Mouse (Mus musculus) C2C12 (cell line): Measurements from ENCODE around the gene Tmem39b. TPM values are rescaled to one million over a fixed set of nuclear protein-coding genes. Genes with fewer than 3 reads are reported as not detected.

Source experiments
- H3K27me3 ChIP-seq: one replicate; pipeline ENCODE4 v1.6.1; 2011; ENCODE audit not compliant: control insufficient read depth, insufficient read depth, insufficient read length
- H3K36me3 ChIP-seq: one replicate; pipeline ENCODE4 v1.6.1; 2011; ENCODE audit not compliant: control insufficient read depth, insufficient read depth
- H3K4me3 ChIP-seq: one replicate; pipeline ENCODE4 v1.5.1; 2011; ENCODE audit warnings: mild to moderate bottlenecking, control low read depth; ENCODE audit not compliant: poor library complexity, insufficient read depth, severe bottlenecking
- H3K79me2 ChIP-seq: one replicate; pipeline ENCODE4 v1.6.1; 2011; ENCODE audit not compliant: control insufficient read depth, insufficient read depth
- H3K79me3 ChIP-seq: one replicate; pipeline ENCODE4 v1.6.1; 2011; ENCODE audit warnings: low read depth, control low read depth
- H3ac ChIP-seq: one replicate; pipeline ENCODE3; 2011; ENCODE audit warnings: low read depth; ENCODE audit not compliant: control insufficient read depth, insufficient read length
- CEBPB ChIP-seq: IDR thresholded peaks from one replicate; pipeline ENCODE4 v1.6.1; 2011; ENCODE audit warnings: low read depth, mild to moderate bottlenecking, control low read depth, moderate library complexity
- CTCF ChIP-seq: IDR thresholded peaks from one replicate; pipeline ENCODE4 v1.5.1; 2011; ENCODE audit not compliant: control insufficient read depth, insufficient read depth, insufficient read length
- FOSL1 ChIP-seq: IDR thresholded peaks from one replicate; pipeline ENCODE4 v1.8.0; 2011; ENCODE audit warnings: mild to moderate bottlenecking, low read length; ENCODE audit not compliant: poor library complexity, insufficient read depth, severe bottlenecking
- MAX ChIP-seq: IDR thresholded peaks from one replicate; pipeline ENCODE4 v1.6.1; 2011; ENCODE audit warnings: mild to moderate bottlenecking, control low read depth
- MYOD1 ChIP-seq: IDR thresholded peaks from one replicate; pipeline ENCODE4 v1.6.1; 2011; ENCODE audit warnings: low read depth; ENCODE audit not compliant: control insufficient read depth, insufficient read length
- MYOG ChIP-seq: IDR thresholded peaks from one replicate; pipeline ENCODE4 v1.6.1; 2011; ENCODE audit not compliant: control insufficient read depth, insufficient read length; ENCODE audit errors: extremely low read depth
- USF1 ChIP-seq: IDR thresholded peaks from one replicate; pipeline ENCODE4 v1.6.1; 2011; ENCODE audit warnings: low read depth, mild to moderate bottlenecking, control low read depth, moderate library complexity
- long read RNA-seq, 2 experiments: library from polyadenylated mRNA; unstranded; transcript quantifications; one replicate each; pipeline ENCODE4 v2.0.0; 2019 to 2020
- polyA plus RNA-seq: library from polyadenylated mRNA; unstranded; fragments of >200 nt; fragmentation: generic; extraction: Trizol; gene quantifications from one replicate; pipeline ENCODE4 v1.2.1, GENCODE M21; 2012; ENCODE audit warnings: missing spikeins

The Tmem39b gene
- 17.0 TPM for polyA plus RNA-seq
- long read RNA-seq, experiment 1, partial matches to known transcripts, result 0 of 4 reads
- long read RNA-seq, experiment 1, other reads (novel, unspliced or antisense), result 1 of 4 reads
- long read RNA-seq, experiment 2, transcript Tmem39b-201 (9 exons, 1,810 nt), result major isoform, 30 of 42 reads
- long read RNA-seq, experiment 2, transcript Tmem39b-202 (10 exons, 1,851 nt), result minor isoform, 7 of 42 reads
- long read RNA-seq, experiment 2, partial matches to known transcripts, result 2 of 42 reads
- long read RNA-seq, experiment 2, other reads (novel, unspliced or antisense), result 3 of 42 reads

DNA sequence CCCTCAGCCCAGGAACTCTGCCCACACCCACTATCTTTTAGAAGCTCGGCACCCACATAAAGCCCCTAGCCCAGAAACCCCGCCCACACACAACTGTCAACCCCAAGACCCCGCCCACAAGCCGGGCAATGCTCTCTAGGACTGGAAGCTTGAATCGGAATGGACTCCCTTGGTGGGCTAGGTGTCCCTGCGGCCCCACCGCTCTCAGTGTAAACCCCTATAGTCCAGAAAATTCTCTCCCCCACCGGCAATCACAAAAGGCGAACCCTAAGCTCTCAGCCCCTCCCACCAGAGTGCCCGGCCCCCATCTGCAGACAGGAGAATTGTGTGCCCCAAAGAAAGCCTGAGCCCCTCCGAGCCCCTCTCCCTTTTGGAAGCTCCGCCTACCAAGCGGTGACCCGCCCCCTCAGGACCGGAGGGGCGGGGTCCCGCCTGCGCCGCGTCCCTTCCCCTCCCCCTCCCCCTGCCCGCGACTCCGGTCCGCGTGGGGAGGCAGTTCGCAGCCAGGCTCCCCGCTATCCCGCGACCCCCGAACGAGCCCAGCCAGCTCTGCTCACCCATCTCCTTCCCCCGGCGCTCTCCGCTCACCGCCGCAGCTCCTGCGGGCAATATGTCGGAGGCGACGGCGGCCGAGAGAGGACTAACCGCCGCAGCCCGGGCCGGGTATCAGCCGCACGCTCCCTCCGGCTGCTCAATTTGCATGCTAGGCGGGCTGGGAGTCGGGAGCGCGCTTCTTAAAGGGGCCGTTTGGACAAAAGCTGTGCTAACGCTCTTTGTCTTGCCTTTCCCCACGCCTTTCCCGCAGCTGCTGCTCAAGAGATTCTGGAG, at the start of gene Tmem39b:
Gene Tmem39b, minus strand, starts transcription at position 681 of the 828 bp plus-strand sequence.
- H3ac ChIP-seq, result peak within 1 kb of the TSS; percentile 94
- H3K79me2 ChIP-seq, result peaks cover 17% of the 10 kb centered on the region
- peak within 1 kb of the TSS; percentile 57 for H3K4me3 ChIP-seq
- H3K27me3 ChIP-seq, result no peaks in the 10 kb centered on the region
- H3K79me3 ChIP-seq, result peaks cover 3% of the 10 kb centered on the region
- TF ChIP-seq MAX (no peak), CEBPB (no peak), MYOG (no peak), USF1 (no peak), FOSL1 (no peak), MYOD1 (no peak), CTCF (no peak)
- peaks cover 10% of the 10 kb centered on the region for H3K36me3 ChIP-seq

DNA sequence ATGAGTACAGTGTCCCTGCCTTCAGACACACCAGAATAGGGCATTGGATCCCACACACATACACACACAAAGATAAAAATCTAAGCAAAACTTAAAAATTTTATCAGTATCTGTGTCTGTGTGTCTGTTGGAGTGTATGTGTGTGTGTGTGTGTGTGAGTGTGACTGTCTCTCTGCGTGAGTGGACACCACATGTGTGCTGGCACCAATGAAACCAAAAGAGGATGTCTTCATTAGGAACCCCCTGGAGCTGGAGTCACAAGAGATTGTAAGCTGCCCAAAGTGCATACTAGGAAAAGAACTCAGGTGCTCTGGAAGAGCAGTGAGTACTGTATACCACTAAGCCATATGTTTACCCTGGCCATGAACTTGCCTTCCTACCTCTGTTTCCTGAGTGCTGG, 49.5 kb upstream of the Tmem39b start:
- H3K79me2 ChIP-seq, result peaks cover 10% of the 10 kb centered on the region
- H3K4me3 ChIP-seq, result no peak overlapping the region
- H3K36me3 ChIP-seq, result no peaks in the 10 kb centered on the region
- no peak overlapping the region for H3ac ChIP-seq
- TF ChIP-seq FOSL1 (no peak), MYOG (no peak), MAX (no peak), MYOD1 (no peak), USF1 (no peak), CEBPB (no peak), CTCF (no peak)
- peaks cover 8% of the 10 kb centered on the region for H3K79me3 ChIP-seq
- no peaks in the 10 kb centered on the region for H3K27me3 ChIP-seq

DNA sequence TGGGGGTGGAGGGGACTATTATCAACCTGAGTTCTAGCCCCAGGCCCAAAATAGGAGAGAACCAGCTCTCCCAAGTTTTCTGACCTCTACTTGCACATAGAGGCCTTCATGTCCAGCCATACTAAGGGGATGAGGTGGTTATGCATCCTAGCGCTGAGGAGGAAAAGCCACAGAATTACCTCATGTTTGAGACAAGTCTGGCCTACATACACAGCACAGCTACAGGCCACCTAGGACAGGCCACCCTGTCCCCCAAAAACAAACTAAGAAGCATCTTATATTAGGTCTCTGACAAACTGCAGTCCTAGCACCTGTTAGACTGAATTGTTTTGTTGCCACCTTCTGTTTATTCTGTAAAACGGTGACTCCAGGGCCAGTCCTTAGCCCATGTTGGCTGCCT, 46.9 kb upstream of the Tmem39b start:
- TF ChIP-seq CEBPB, result no peak
- no peak for TF ChIP-seq MYOD1
- TF ChIP-seq MAX, result no peak
- no peak for TF ChIP-seq USF1
- no peak for TF ChIP-seq FOSL1
- no peak for TF ChIP-seq CTCF
- no peak for TF ChIP-seq MYOG
- Histone ChIP-seq H3K79me3 (peaks cover 32% of the 10 kb centered on the region), H3K27me3 (no peaks in the 10 kb centered on the region), H3K79me2 (peaks cover 36% of the 10 kb centered on the region), H3ac (no peak overlapping the region), H3K36me3 (peaks cover 19% of the 10 kb centered on the region), H3K4me3 (no peak overlapping the region)

DNA sequence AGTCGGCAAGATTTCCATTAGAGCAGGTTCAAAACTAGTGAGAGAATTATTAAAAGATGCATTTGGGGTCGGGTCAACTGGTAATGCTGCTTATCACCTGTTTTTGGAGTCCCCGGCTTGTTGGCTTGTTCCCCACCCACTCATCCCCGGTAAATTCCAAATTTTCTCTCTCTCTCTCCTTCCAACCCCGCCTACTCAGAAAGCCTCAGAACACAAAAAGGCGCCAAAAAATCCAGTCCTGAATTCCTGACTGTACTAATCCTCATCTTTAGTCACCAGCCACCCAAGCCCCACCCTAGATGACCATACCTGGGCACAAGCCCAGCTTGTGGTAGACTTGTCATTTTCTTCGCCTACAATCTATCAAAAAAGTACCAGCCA, 46.4 kb upstream of the Tmem39b start:
- Histone ChIP-seq H3K27me3 (no peaks in the 10 kb centered on the region), H3K4me3 (peak overlapping the region; percentile 36), H3K79me2 (peaks cover 41% of the 10 kb centered on the region), H3K79me3 (peaks cover 37% of the 10 kb centered on the region), H3ac (peak overlapping the region; percentile 86), H3K36me3 (peaks cover 23% of the 10 kb centered on the region)
- no peak for TF ChIP-seq MAX
- TF ChIP-seq MYOD1, result no peak
- no peak for TF ChIP-seq CEBPB
- TF ChIP-seq FOSL1, result no peak
- no peak for TF ChIP-seq USF1
- no peak for TF ChIP-seq CTCF
- no peak for TF ChIP-seq MYOG

DNA sequence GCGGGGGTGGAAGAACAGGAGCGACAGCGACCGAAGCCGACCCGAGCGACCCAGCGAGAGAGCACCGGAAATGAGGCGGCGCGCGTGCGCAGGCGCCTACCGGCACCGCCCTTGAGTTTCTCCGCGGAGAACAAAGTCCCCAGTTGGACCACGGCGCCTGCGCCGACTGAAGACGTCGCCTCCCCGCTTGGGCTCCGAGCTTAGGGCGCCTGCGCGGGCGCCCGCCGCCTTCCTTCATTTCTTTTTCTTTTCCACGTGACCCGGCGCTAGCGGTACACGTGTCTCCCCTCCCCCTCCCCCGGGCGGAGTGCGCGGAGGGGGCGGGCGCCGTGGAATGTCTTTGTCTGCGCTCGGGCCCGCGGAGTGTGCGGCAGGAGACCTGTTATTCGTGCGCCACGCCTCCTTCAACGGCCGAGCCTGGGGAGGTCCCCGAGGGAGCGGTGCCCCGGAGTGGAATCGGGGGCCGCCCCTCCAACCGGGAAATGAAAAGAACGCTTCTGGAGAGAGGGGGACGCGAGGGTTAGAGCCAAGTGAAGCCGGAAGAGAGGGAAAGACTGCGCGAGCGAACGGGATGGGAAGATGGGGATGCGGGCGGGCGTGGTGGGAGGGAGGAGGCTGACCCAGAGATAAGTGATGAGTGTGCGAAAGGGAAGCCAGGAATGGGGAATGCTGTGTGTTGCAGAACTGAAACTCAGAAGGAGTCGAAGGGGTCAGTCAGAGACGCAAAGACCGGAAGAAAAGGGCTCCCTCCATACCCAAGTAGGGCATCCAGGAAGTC, 45.8 kb upstream of the Tmem39b start, which contains the start of gene Khdrbs1:
Gene Khdrbs1, minus strand, starts transcription at position 72 of the 778 bp plus-strand sequence.
- Histone ChIP-seq H3K79me3 (peaks cover 41% of the 10 kb centered on the region), H3K36me3 (peaks cover 27% of the 10 kb centered on the region), H3K4me3 (peak within 1 kb of the TSS; percentile 99), H3K79me2 (peaks cover 47% of the 10 kb centered on the region), H3K27me3 (no peaks in the 10 kb centered on the region), H3ac (peak within 1 kb of the TSS; percentile 100)
- no peak for TF ChIP-seq MYOG
- no peak for TF ChIP-seq MYOD1
- no peak for TF ChIP-seq CEBPB
- TF ChIP-seq FOSL1, result no peak
- peak; percentile 94 for TF ChIP-seq MAX
- TF ChIP-seq USF1, result peak; percentile 82
- no peak for TF ChIP-seq CTCF
